Mouse (Mus musculus) intestine, postnatal 0 days (tissue): ENCODE measurements around the gene Mxd1. TPM values are rescaled to one million over a fixed set of nuclear protein-coding genes. Genes with fewer than 3 reads are reported as not detected.

Experiments
- ATAC-seq: fragments of 200-750 bp; cut with Nextera tagmentation; 2 replicates; pipeline ENCODE4 v1.8.0; 2017; ENCODE audit warnings: mild to moderate bottlenecking, moderate TSS enrichment, moderate library complexity
- H3K27ac ChIP-seq: fragments of 300-500 bp; sonication (generic); 2 replicates; pipeline ENCODE4 v1.5.1; 2014; ENCODE audit warnings: mild to moderate bottlenecking, low read depth, low read length, moderate library complexity
- H3K27me3 ChIP-seq: fragments of 300-500 bp; sonication (generic); replicated peaks from 2 replicates; pipeline ENCODE4 v1.6.1; 2014; ENCODE audit warnings: low read length, mixed read lengths; ENCODE audit not compliant: control insufficient read depth, insufficient read depth
- H3K36me3 ChIP-seq: fragments of 300-500 bp; sonication (generic); 2 replicates; pipeline ENCODE4 v1.6.1; 2014; ENCODE audit warnings: mild to moderate bottlenecking, moderate library complexity; ENCODE audit not compliant: control insufficient read depth, insufficient read depth
- H3K4me1 ChIP-seq: fragments of 300-500 bp; sonication (generic); replicated peaks from 2 replicates; pipeline ENCODE4 v1.6.1; 2014; ENCODE audit warnings: antibody characterized with exemption, low read length, mixed read lengths; ENCODE audit not compliant: control insufficient read depth, insufficient read depth
- H3K4me2 ChIP-seq: fragments of 300-500 bp; sonication (generic); replicated peaks from 2 replicates; pipeline ENCODE4 v1.6.1; 2014; ENCODE audit warnings: low read depth, mild to moderate bottlenecking, moderate library complexity
- H3K4me3 ChIP-seq: fragments of 300-500 bp; sonication (generic); 2 replicates; pipeline ENCODE4 v1.5.1; 2014; ENCODE audit warnings: low read depth, low read length
- H3K9ac ChIP-seq: fragments of 300-500 bp; sonication (generic); 2 replicates; pipeline ENCODE4 v1.6.1; 2014; ENCODE audit warnings: mild to moderate bottlenecking, low read depth, low read length
- H3K9me3 ChIP-seq: fragments of 300-500 bp; sonication (generic); 2 replicates; pipeline ENCODE4 v1.6.1; 2016; ENCODE audit warnings: mixed run types; ENCODE audit not compliant: control insufficient read depth
- CTCF ChIP-seq: sonication (generic); IDR thresholded peaks from 2 replicates; pipeline ENCODE4 v1.5.1; 2016; ENCODE audit warnings: low read depth, mild to moderate bottlenecking, control low read depth, antibody characterized with exemption, moderate library complexity
- WGBS: fragments of 180-500 bp; shearing (Covaris S2); extraction: QIAGEN DNeasy Blood & Tissue Kit; methylation state at CpG from one replicate; pipeline ENCODE4 v1.1.7; 2014; 5-methylcytosine and 5-hydroxymethylcytosine counted together
- polyA plus RNA-seq: library from polyadenylated mRNA; unstranded; fragments of >200 nt; fragmentation: Nextera tagmentation; extraction: Ambion mirVana; gene quantifications from 2 replicates; pipeline ENCODE4 v1.2.1, GENCODE M21; 2015

Mxd1 gene
- 23.1 and 23.9 TPM in 2 replicates for polyA plus RNA-seq

GRCm38 (mm10) chr6:86668580-86669239 is at the start of gene Mxd1:
TSS of gene Mxd1 (minus strand) at chr6:86669161.
- H3K36me3 ChIP-seq: peaks cover 25% of the 10 kb centered on the region
- no peaks in the 10 kb centered on the region for H3K9me3 ChIP-seq
- H3K9ac ChIP-seq: peak within 1 kb of the TSS; percentile 87
- H3K27ac ChIP-seq: peak within 1 kb of the TSS; percentile 47
- ATAC-seq: no peak
- 0 out of 2 replicates have a peak, but pooled peaks have one; percentile 12 for TF ChIP-seq CTCF
- H3K4me3 ChIP-seq: peak within 1 kb of the TSS; percentile 96
- H3K4me2 ChIP-seq: peak within 1 kb of the TSS; percentile 82
- H3K27me3 ChIP-seq: no peaks in the 10 kb centered on the region
- no peaks in the 10 kb centered on the region for H3K4me1 ChIP-seq
- under 1% methylated on average over 67 of the region's 76 CpGs for WGBS

- WGBS: 46% methylated on average over 4 of the region's 4 CpGs
- Histone ChIP-seq H3K9me3 (no peaks in the 10 kb centered on the region), H3K4me2 (0 out of 2 replicates have a peak overlapping the region, but pooled peaks have one; percentile 27), H3K36me3 (peaks cover 29% of the 10 kb centered on the region), H3K9ac (no peak overlapping the region), H3K4me3 (no peak overlapping the region), H3K27me3 (no peaks in the 10 kb centered on the region), H3K27ac (peak overlapping the region; percentile 65), H3K4me1 (no peaks in the 10 kb centered on the region)
- TF ChIP-seq CTCF: peak; percentile 34; the same call in 1 of the 2 replicates
- ATAC-seq: peak; percentile 93
Measured at GRCm38 (mm10) chr6:86708072-86708774, 39.3 kb upstream of the Mxd1 start.

- no peak overlapping the region for H3K4me3 ChIP-seq
- H3K9me3 ChIP-seq: no peaks in the 10 kb centered on the region
- no peaks in the 10 kb centered on the region for H3K27me3 ChIP-seq
- H3K27ac ChIP-seq: no peak overlapping the region
- H3K4me2 ChIP-seq: no peak overlapping the region
- ATAC-seq: no peak
- peaks cover 63% of the 10 kb centered on the region for H3K36me3 ChIP-seq
- no peak for TF ChIP-seq CTCF
- WGBS: 80% methylated on average over 9 of the region's 9 CpGs
- H3K9ac ChIP-seq: no peak overlapping the region
- H3K4me1 ChIP-seq: no peaks in the 10 kb centered on the region
Measured at GRCm38 (mm10) chr6:86702577-86702976, 33.6 kb upstream of the Mxd1 start.

GRCm38 (mm10) chr6:86697903-86698302 is 28.9 kb upstream of the Mxd1 start:
- no peak overlapping the region for H3K4me2 ChIP-seq
- H3K27me3 ChIP-seq: no peaks in the 10 kb centered on the region
- WGBS: 58% methylated on average over 6 of the region's 6 CpGs
- H3K4me3 ChIP-seq: no peak overlapping the region
- no peak overlapping the region for H3K27ac ChIP-seq
- no peak for ATAC-seq
- no peak for TF ChIP-seq CTCF
- peaks cover 66% of the 10 kb centered on the region for H3K36me3 ChIP-seq
- no peak overlapping the region for H3K9ac ChIP-seq
- no peaks in the 10 kb centered on the region for H3K4me1 ChIP-seq
- H3K9me3 ChIP-seq: no peaks in the 10 kb centered on the region

- Histone ChIP-seq H3K4me2 (no peak overlapping the region), H3K4me1 (no peaks in the 10 kb centered on the region), H3K27ac (no peak overlapping the region), H3K4me3 (no peak overlapping the region), H3K36me3 (peaks cover 68% of the 10 kb centered on the region), H3K9me3 (no peaks in the 10 kb centered on the region), H3K9ac (no peak overlapping the region), H3K27me3 (no peaks in the 10 kb centered on the region)
- WGBS: 85% methylated on average over 10 of the region's 10 CpGs
- ATAC-seq: no peak
- no peak for TF ChIP-seq CTCF
Measured at GRCm38 (mm10) chr6:86696213-86696612, 27.3 kb upstream of the Mxd1 start.

- H3K27ac ChIP-seq: no peak overlapping the region
- H3K36me3 ChIP-seq: peaks cover 60% of the 10 kb centered on the region
- peak; percentile 36; the same call in 1 of the 2 replicates for ATAC-seq
Measured at GRCm38 (mm10) chr6:86694465-86694864, 25.5 kb upstream of the Mxd1 start.

More at GRCm38 (mm10) chr6:86694465-86694864, 25.5 kb upstream of the Mxd1 start:
- Histone ChIP-seq H3K9me3 (no peaks in the 10 kb centered on the region), H3K4me3 (no peak overlapping the region), H3K4me2 (no peak overlapping the region), H3K4me1 (no peaks in the 10 kb centered on the region), H3K9ac (no peak overlapping the region), H3K27me3 (no peaks in the 10 kb centered on the region)
- peak; percentile 88 for TF ChIP-seq CTCF
